9 mouse cellular contexts compared by ENCODE assay signal in the genomic region with DNA sequence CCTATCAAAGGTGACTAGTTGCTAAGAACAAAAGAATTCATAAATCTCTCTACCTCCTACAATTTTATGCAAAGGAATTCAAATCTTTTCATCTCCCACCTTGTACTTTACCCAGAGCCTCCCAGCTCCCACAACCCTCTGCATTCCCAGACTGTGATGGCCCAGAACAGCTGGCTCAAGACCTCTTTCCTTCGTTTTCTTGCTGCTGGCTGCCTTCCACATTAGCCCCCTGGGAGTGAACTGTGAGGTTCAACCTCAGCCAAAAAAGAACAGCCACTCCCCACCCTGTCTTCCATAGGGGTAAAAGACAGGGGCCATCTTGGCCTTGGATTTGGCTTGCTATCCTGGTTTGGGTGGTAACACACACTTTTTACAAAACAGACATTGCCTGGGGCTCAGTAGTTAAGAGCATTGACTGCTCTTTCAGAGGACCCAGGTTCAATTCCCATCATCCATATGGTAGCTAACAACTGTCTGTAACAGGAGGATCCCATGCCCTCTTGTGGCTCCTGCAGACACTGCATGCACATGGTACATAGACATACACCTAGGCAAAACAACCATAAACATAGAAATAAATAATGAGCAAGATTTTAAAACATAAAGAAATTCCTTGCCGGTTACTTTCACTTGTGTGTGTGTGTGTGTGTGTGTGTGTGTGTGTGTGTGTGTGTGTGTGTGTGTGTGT. TPM values are rescaled to one million over a fixed set of nuclear protein-coding genes. Genes with fewer than 3 reads are reported as not detected.
DNase-seq lines count a peak whose midpoint lies in the region; ATAC-seq and TF ChIP-seq lines count a peak whose summit lies in the region.
"Had no signal": no experiment of that assay in that cellular context is flagged by ENCODE, and none has a peak within 500 bp of the region (broad histone marks: within the 10 kb centered on the region; RNA-seq: fewer than 3 reads in every experiment).

No protein-coding gene starts in this region.

- TF ChIP-seq POLR2A in brain, embryonic 14.5 days (IDR thresholded peaks at IDR 0.05; ENCODE audit: borderline replicate concordance, extremely low read depth, insufficient read depth, insufficient read length, poor library complexity, severe bottlenecking), result no peak
- TF ChIP-seq POLR2A in myocyte (IDR thresholded peaks at IDR 0.05; ENCODE audit: insufficient read length, low read depth), result no peak

- H3K9me3 ChIP-seq in heart, embryonic 12.5 days (replicated peaks), result no peaks in the 10 kb centered on the region
- H3K9me3 ChIP-seq in lung, embryonic 16.5 days (ENCODE audit: control insufficient read depth, low read length), result no peaks in the 10 kb centered on the region
- H3K9me3 ChIP-seq in forebrain, embryonic 13.5 days (replicated peaks), result no peaks in the 10 kb centered on the region

- H3K79me2 ChIP-seq in myocyte (ENCODE audit: control insufficient read depth, insufficient read depth), result peaks cover 93% of the 10 kb centered on the region

- 70% methylated on average over 2 of the region's 2 CpGs for WGBS in heart, embryonic 12.5 days
- 50% methylated on average over 2 of the region's 2 CpGs for WGBS in lung, embryonic 16.5 days
- WGBS in forebrain, embryonic 13.5 days, result 71% methylated on average over 2 of the region's 2 CpGs

- DNase-seq in heart, postnatal 10 days, result peak; percentile 71 to 75
- DNase-seq in lung, postnatal 14 days, result no peak
- DNase-seq in brain, embryonic 14.5 days (ENCODE audit: low read depth), result no peak

- H3K4me1 ChIP-seq in heart, embryonic 12.5 days (replicated peaks), result peaks cover 71% of the 10 kb centered on the region
- peaks cover 54% of the 10 kb centered on the region for H3K4me1 ChIP-seq in lung, embryonic 16.5 days (replicated peaks; ENCODE audit: control insufficient read depth, insufficient read depth, low read length)
- peaks cover 5% of the 10 kb centered on the region; the same call in 1 of the 2 replicates for H3K4me1 ChIP-seq in forebrain, embryonic 13.5 days

- H3ac ChIP-seq in myocyte (ENCODE audit: control insufficient read depth, insufficient read length), result no peak overlapping the region

- intact Hi-C loops in heart, postnatal 10 days (cut with DNase I), result no loop called here

- H3K9ac ChIP-seq in heart, embryonic 12.5 days, result no peak overlapping the region
- no peak overlapping the region for H3K9ac ChIP-seq in lung, embryonic 16.5 days (ENCODE audit: low read length)
- H3K9ac ChIP-seq in forebrain, embryonic 13.5 days, result no peak overlapping the region
- H3K9ac ChIP-seq: hindbrain, embryonic 14.5 days had no signal

- H3K36me3 ChIP-seq in heart, embryonic 12.5 days, result peaks cover 16% of the 10 kb centered on the region
- peaks cover 2% of the 10 kb centered on the region; the same call in 1 of the 2 replicates for H3K36me3 ChIP-seq in lung, embryonic 16.5 days (ENCODE audit: control insufficient read depth, insufficient read depth, low read length)
- no peaks in the 10 kb centered on the region for H3K36me3 ChIP-seq in myocyte (ENCODE audit: control insufficient read depth, insufficient read depth)
- no peaks in the 10 kb centered on the region for H3K36me3 ChIP-seq in forebrain, embryonic 13.5 days (ENCODE audit: poor library complexity, severe bottlenecking)

- no peak for ATAC-seq in heart, embryonic 12.5 days (ENCODE audit: insufficient number of reproducible peaks, low FRiP score)
- ATAC-seq in lung, embryonic 16.5 days (ENCODE audit: low read depth), result peak; percentile 19; the same call in 1 of the 2 replicates
- no peak for ATAC-seq in forebrain, embryonic 13.5 days
- ATAC-seq: forebrain, embryonic 14.5 days had no signal

- no peak overlapping the region for H3K4me3 ChIP-seq in heart, embryonic 12.5 days
- no peak overlapping the region for H3K4me3 ChIP-seq in lung, embryonic 16.5 days (ENCODE audit: low read length)
- no peak overlapping the region for H3K4me3 ChIP-seq in myocyte
- no peak overlapping the region for H3K4me3 ChIP-seq in forebrain, embryonic 13.5 days

- H3K27ac ChIP-seq in heart, embryonic 12.5 days (ENCODE audit: poor library complexity, severe bottlenecking), result no peak overlapping the region
- peak overlapping the region; percentile 4; the same call in 1 of the 2 replicates for H3K27ac ChIP-seq in lung, embryonic 16.5 days (ENCODE audit: low read length)
- H3K27ac ChIP-seq in forebrain, embryonic 13.5 days, result no peak overlapping the region
- H3K27ac ChIP-seq: hindbrain, embryonic 14.5 days had no signal

- H3K27me3 ChIP-seq in heart, embryonic 12.5 days (replicated peaks), result no peaks in the 10 kb centered on the region
- no peaks in the 10 kb centered on the region for H3K27me3 ChIP-seq in lung, embryonic 16.5 days (ENCODE audit: control insufficient read depth, insufficient read depth, low read depth, low read length)
- H3K27me3 ChIP-seq in myocyte (ENCODE audit: control insufficient read depth, insufficient read depth, insufficient read length), result no peaks in the 10 kb centered on the region
- no peaks in the 10 kb centered on the region for H3K27me3 ChIP-seq in forebrain, embryonic 13.5 days

- peak; percentile 11; the same call in 1 of the 2 replicates for TF ChIP-seq CTCF in brain, embryonic 14.5 days (IDR thresholded peaks at IDR 0.05; ENCODE audit: borderline replicate concordance, extremely low read depth, insufficient read depth, insufficient read length)

- H3K4me2 ChIP-seq in heart, embryonic 12.5 days, result no peak overlapping the region
- H3K4me2 ChIP-seq in lung, embryonic 16.5 days (ENCODE audit: low read depth, low read length), result no peak overlapping the region
- no peak overlapping the region for H3K4me2 ChIP-seq in myocyte (ENCODE audit: low read depth)
- no peak overlapping the region for H3K4me2 ChIP-seq in forebrain, embryonic 13.5 days
- H3K4me2 ChIP-seq: hindbrain, embryonic 14.5 days had no signal

TF ChIP-seq in myocyte, 11 proteins besides CTCF, POLR2A, EP300 and RAD21:
- TF ChIP-seq USF1 (IDR thresholded peaks at IDR 0.05; ENCODE audit: low read depth), result no peak
- TF ChIP-seq MYOD1 (IDR thresholded peaks at IDR 0.05; ENCODE audit: control insufficient read depth in 1 of 3, insufficient read length in 2 of 3, low read depth in 2 of 3), result peak in 2 of 3 experiments; percentile 66 to 89
- no peak for TF ChIP-seq E2F4 (IDR thresholded peaks at IDR 0.05; ENCODE audit: insufficient read depth)
TF ChIP-seq in myocyte: peak in this region for 1.

RNA-seq across cellular contexts. Expression of a gene that starts 10.4 kb away (rescaled TPM):
- total RNA-seq in heart, postnatal 10 days (2021), result 10 to 100 TPM; 48.8 to 56.6 TPM
- 184 and 194 TPM in 2 replicates for polyA plus RNA-seq in heart, embryonic 12.5 days (2016; fragmentation: Nextera tagmentation; extraction: Ambion mirVana)
- polyA plus RNA-seq in lung, embryonic 16.5 days (2015; fragmentation: Nextera tagmentation; extraction: Ambion mirVana), result 252 TPM in 2 replicates
- 20.6 and 31.1 TPM in 2 replicates for polyA plus RNA-seq in brain, embryonic 14.5 days (2012; rRNA removed)
- 26.0 TPM for polyA plus RNA-seq in myocyte (2012; fragmentation: generic; extraction: Trizol)
- 51.0 and 52.5 TPM in 2 replicates for polyA plus RNA-seq in forebrain, embryonic 13.5 days (2015; fragmentation: Nextera tagmentation; extraction: Ambion mirVana)

RNA-seq across cellular contexts. Expression of a gene that starts 31.8 kb away (rescaled TPM):
- 10 to 100 TPM; 16.3 to 19.8 TPM for total RNA-seq in heart, postnatal 10 days (2021)
- polyA plus RNA-seq in heart, embryonic 12.5 days (2016; fragmentation: Nextera tagmentation; extraction: Ambion mirVana), result 23.2 and 24.3 TPM in 2 replicates
- 30.6 and 32.7 TPM in 2 replicates for polyA plus RNA-seq in lung, embryonic 16.5 days (2015; fragmentation: Nextera tagmentation; extraction: Ambion mirVana)
- 15.6 and 21.2 TPM in 2 replicates for polyA plus RNA-seq in brain, embryonic 14.5 days (2012; rRNA removed)
- polyA plus RNA-seq in myocyte (2012; fragmentation: generic; extraction: Trizol), result 15.8 TPM
- polyA plus RNA-seq in forebrain, embryonic 13.5 days (2015; fragmentation: Nextera tagmentation; extraction: Ambion mirVana), result 18.7 and 19.1 TPM in 2 replicates

Comparison
In these comparisons a context has a peak if more than half of its experiments do, and no peak if none do; other contexts are left out.
1. DNase-seq: peak in heart, postnatal 10 days (2 of 2); none in lung, postnatal 14 days (single experiment) and brain, embryonic 14.5 days (single experiment).